Mouse (Mus musculus): ENCODE data around the gene Lrr1.

Lrr1 gene

DNA sequence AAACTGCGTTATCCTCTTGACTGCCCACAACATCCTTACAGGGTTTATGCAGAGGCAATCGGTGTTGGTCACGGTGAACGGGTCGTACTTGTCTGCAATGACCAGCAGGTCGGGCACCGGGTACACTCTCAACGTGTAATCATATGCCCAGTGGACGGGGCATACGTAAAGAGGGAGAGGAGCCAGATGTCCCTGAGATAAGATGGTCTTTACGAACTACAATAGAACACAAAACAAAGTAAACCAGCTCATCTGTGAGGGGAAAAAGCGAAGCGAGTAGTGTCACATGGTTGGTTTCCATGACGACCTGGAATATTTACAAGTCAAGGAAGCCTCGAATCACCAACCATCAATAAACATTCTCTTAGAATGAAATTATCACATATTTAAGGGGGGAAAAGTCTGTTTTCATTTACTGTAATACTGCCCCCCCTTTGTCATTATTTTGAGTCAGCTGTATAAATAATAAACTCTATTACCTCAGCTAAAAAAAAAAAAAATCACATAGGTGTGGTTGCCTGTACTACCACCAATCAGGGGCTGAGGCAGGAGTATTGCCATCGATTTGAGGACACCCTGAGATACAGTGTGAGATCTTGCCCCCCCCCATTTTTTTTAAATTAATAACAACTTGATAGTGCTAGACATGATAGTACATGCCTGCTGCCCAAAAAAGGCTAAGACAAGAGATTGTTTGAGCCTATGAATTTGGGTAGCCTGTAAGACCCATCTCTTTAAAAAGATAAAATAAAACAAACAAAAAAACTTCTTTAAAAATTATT is 35.6 kb downstream of the Lrr1 start, which contains the start of gene Gm49384:
Gm49384 (minus strand) TSS at position 216 of the 782 bp plus-strand sequence.
- no peak for DNase-seq

- DNase-seq = no peak
Measured at GRCm38 (mm10) chr12:69207396-69207795, 38.8 kb downstream of the Lrr1 start.

- no peak for DNase-seq
Measured at GRCm38 (mm10) chr12:69207926-69208325, 39.3 kb downstream of the Lrr1 start.

- DNase-seq = no peak
Measured at GRCm38 (mm10) chr12:69208520-69208919, 39.9 kb downstream of the Lrr1 start.

DNA sequence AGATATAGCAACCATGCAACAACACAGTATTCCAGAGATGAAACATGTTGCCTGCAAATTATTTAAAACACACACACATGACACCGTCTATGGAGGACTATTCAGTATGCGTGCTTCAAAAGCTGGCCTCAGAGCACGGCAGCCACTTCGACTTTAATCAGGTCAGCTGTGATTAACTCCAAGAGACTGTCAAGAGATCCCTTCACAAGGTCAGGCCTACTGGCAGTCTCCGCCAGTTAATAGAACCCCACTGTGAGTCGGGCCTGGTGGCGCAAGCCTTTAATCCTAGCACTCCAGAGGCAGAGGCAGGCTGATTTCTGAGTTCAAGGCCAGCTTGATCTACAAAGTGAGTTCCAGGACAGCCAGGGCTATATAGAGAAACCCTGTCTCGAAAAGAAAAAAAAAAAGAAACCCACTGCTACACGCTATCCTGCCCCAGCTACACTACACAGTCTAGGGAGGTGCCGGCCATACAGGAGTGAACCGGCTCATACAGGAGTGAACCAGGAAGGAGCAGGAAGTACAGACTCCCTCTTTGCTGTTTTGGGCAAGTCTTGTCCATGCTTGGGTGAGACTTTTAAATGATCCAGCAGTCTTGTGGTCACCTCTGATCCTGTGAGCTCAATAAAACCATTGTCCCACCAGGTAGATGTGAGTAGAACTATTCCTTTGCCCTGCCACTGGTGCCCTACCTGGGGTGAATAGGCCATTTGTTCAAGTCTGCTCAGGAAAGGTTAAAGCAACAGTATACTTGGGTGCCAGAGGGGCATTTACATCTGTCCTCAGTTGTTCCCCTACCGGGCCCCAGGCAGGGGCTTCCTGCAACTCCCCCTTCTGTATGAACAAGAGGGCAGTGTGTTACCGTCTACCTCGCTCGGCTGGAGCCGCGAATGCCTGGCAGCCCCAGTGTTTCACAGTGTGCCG is 41.7 kb downstream of the Lrr1 start:
- no peak for DNase-seq

GRCm38 (mm10) chr12:69211057-69211456 is 42.4 kb downstream of the Lrr1 start:
- DNase-seq = no peak

DNA sequence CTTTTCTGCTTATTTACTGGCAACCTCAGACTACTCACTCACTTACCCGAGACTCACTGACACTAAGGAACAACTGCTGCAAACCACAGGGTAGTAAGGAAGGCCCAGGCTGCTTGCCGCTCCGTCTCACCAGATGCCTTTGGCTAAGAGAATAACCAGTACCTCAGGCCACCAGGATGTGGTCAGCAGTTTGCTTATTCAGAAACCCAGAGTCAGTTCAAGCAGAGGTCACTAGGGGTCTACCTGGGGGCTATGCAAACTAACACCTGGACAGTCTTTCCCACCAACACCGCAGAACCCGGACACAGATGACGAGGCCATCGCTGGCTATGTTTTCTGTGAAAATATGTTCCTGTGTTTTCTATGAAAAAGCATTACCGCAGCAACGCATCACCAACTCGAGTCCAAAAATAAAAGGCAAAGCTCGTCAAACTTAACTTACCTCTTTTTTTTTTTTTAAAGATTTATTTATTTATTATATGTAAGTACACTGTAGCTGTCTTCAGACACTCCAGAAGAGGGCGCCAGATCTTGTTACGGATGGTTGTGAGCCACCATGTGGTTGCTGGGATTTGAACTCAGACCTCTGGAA is 44.7 kb downstream of the Lrr1 start:
- no peak for DNase-seq

DNA sequence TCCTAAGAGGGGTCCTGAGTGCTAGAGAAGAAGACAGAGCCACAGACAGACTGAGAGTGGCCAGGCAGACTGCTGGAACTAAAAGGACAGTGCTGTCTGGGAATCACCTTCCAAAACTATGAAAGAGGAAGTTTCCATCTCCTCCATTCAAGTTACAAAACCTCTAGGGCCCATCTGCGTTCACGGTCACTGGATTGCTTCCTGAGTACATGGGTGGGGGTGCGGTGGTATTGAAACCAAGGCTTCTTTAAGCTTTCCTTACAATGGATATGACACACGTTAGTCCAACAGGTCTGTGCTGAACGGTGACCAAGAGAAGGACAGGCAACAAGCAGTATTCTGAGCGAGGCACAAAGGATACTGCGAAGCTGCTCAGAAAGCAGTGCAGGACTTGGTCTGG is 45.8 kb downstream of the Lrr1 start:
- DNase-seq = no peak

GRCm38 (mm10) chr12:69215000-69215785 is 46.6 kb downstream of the Lrr1 start:
- no peak for DNase-seq

GRCm38 (mm10) chr12:69216587-69216986 is 48.0 kb downstream of the Lrr1 start:
- no peak for DNase-seq

- no peak for DNase-seq
Measured at GRCm38 (mm10) chr12:69220613-69221277, 52.1 kb downstream of the Lrr1 start.

- DNase-seq = peak; percentile 90
Measured at GRCm38 (mm10) chr12:69227776-69228466, 59.3 kb downstream of the Lrr1 start, which contains the start of gene Pole2. Pole2 (minus strand) TSS chr12:69228195.
